Mouse (Mus musculus) embryonic facial prominence, embryonic 15.5 days (tissue): Measurements from ENCODE around the gene Krt1. TPM values are rescaled to one million over a fixed set of nuclear protein-coding genes. Genes with fewer than 3 reads are reported as not detected.

Experiments used
- ATAC-seq: fragments of 200-750 bp; cut with Nextera tagmentation; 2 replicates; pipeline ENCODE4 v1.8.0; 2017; ENCODE audit warnings: low read depth, moderate TSS enrichment; ENCODE audit not compliant: insufficient number of reproducible peaks, low FRiP score, low TSS enrichment
- H3K27ac ChIP-seq: fragments of 300-500 bp; sonication (generic); replicated peaks from 2 replicates; pipeline ENCODE4 v1.5.1; 2015; ENCODE audit warnings: mild to moderate bottlenecking, inconsistent platforms
- H3K27me3 ChIP-seq: fragments of 300-500 bp; sonication (generic); 2 replicates; pipeline ENCODE4 v1.6.1; 2015; ENCODE audit warnings: inconsistent platforms
- H3K36me3 ChIP-seq: fragments of 300-500 bp; sonication (generic); 2 replicates; pipeline ENCODE4 v1.6.1; 2015; ENCODE audit warnings: mild to moderate bottlenecking, inconsistent platforms
- H3K4me1 ChIP-seq: fragments of 300-500 bp; sonication (generic); 2 replicates; pipeline ENCODE4 v1.6.1; 2015; ENCODE audit warnings: inconsistent platforms
- H3K4me2 ChIP-seq: fragments of 300-500 bp; sonication (generic); replicated peaks from 2 replicates; pipeline ENCODE4 v1.6.1; 2015; ENCODE audit warnings: mild to moderate bottlenecking, inconsistent platforms
- H3K4me3 ChIP-seq: fragments of 300-500 bp; sonication (generic); replicated peaks from 2 replicates; pipeline ENCODE4 v1.5.1; 2015; ENCODE audit warnings: mild to moderate bottlenecking, inconsistent platforms
- H3K9ac ChIP-seq: fragments of 300-500 bp; sonication (generic); 2 replicates; pipeline ENCODE4 v1.6.1; 2015; ENCODE audit warnings: inconsistent platforms
- H3K9me3 ChIP-seq: fragments of 300-500 bp; sonication (generic); replicated peaks from 2 replicates; pipeline ENCODE4 v1.6.1; 2016; ENCODE audit warnings: inconsistent platforms
- WGBS: fragments of 180-500 bp; shearing (Covaris S2); methylation state at CpG from one replicate; pipeline ENCODE4 v1.1.7; 2015; 5-methylcytosine and 5-hydroxymethylcytosine counted together
- polyA plus RNA-seq: library from polyadenylated mRNA; unstranded; fragments of >200 nt; fragmentation: Nextera tagmentation; extraction: Ambion mirVana; gene quantifications from 2 replicates; pipeline ENCODE4 v1.2.1, GENCODE M21; 2015

Gene Krt1
- polyA plus RNA-seq, 1 experiment from 2014 or later, result 778 TPM

DNA sequence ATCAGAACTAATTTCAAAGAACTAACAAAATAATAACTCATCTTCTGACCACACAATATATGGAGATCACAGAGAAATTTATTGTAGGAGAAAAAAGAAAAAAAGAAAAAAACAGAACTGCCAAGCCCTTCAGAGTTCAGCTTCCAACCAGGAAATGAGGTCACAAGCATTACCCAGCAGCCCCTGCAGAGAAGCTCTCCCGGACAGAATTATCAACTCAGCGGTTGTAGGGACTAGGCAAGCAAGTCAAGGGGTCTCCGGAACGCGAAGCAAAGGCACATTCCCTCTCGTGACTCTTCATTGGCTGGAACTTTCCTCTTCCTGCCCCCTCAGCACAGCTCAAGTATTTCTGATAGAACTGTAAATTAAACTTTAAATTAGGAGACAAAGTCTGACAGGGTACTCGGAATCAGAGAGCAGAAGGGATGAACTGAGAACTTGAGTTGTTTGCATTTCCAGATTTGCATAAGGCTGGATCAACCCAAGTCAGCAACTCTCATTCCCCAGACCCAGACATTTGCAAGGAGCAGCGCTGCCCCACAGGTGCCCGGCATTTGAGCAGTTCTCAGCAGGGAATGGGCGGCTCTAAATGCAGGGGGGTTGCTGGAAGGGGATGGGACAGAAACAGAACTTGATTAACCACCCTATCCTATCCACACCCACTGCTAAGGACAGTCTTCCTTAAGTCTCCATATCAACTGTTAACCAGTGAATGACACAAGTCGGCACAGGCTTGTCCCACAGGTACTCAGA, 8.3 kb upstream of the Krt1 start:
- Histone ChIP-seq H3K9ac (no peak overlapping the region), H3K4me1 (peaks cover 28% of the 10 kb centered on the region), H3K27me3 (peaks cover 33% of the 10 kb centered on the region), H3K9me3 (no peaks in the 10 kb centered on the region), H3K4me3 (no peak overlapping the region; the same call in 1 of the 2 replicates), H3K36me3 (no peaks in the 10 kb centered on the region), H3K27ac (peak overlapping the region; percentile 68), H3K4me2 (peak overlapping the region; percentile 84)
- 10% methylated on average over 11 of the region's 11 CpGs for WGBS
- no peak for ATAC-seq

DNA sequence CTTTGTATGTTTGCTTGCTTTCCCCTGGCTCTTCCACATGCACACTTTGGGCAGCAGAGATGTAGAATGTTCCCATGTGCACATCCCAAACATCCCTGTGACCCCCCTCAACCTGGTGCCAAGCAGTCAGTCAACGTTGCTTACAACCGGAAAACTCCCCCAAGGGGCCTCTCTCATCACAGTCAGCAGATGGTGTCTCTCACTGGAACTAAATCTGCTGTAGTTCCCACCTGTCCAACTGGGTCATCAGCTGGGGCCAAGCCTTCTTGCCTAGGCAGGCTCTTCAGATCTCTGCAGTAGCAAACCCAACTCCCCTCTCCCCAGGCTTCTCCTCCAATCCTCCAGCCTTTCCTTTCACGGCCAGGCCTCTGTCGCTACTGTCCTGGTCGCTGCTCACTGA, 6.1 kb upstream of the Krt1 start:
- Histone ChIP-seq H3K4me3 (no peak overlapping the region), H3K4me2 (no peak overlapping the region), H3K27ac (peak overlapping the region; percentile 61), H3K36me3 (no peaks in the 10 kb centered on the region), H3K4me1 (peaks cover 28% of the 10 kb centered on the region), H3K27me3 (peaks cover 31% of the 10 kb centered on the region), H3K9ac (no peak overlapping the region), H3K9me3 (no peaks in the 10 kb centered on the region)
- 45% methylated on average over 5 of the region's 5 CpGs for WGBS
- no peak for ATAC-seq

- Histone ChIP-seq H3K4me2 (no peak overlapping the region), H3K4me1 (peaks cover 28% of the 10 kb centered on the region), H3K27ac (peak overlapping the region; percentile 74), H3K36me3 (no peaks in the 10 kb centered on the region), H3K9me3 (no peaks in the 10 kb centered on the region), H3K4me3 (no peak overlapping the region), H3K9ac (no peak overlapping the region), H3K27me3 (peaks cover 22% of the 10 kb centered on the region)
- WGBS, result 46% methylated on average over 3 of the region's 3 CpGs
- ATAC-seq, result no peak
These were observed 5.1 kb upstream of the Krt1 start for GRCm38 (mm10) chr15:101855732-101856131.

GRCm38 (mm10) chr15:101854294-101854693, 3.7 kb upstream of the Krt1 start:
- Histone ChIP-seq H3K4me1 (peaks cover 22% of the 10 kb centered on the region), H3K9ac (no peak overlapping the region), H3K27me3 (peaks cover 10% of the 10 kb centered on the region), H3K9me3 (no peaks in the 10 kb centered on the region), H3K4me3 (no peak overlapping the region), H3K27ac (peak overlapping the region; percentile 74), H3K4me2 (no peak overlapping the region), H3K36me3 (no peaks in the 10 kb centered on the region)
- WGBS, result 4% methylated on average over 5 of the region's 5 CpGs
- 0 out of 2 replicates have a peak, but pooled peaks have one; percentile 26 for ATAC-seq

DNA sequence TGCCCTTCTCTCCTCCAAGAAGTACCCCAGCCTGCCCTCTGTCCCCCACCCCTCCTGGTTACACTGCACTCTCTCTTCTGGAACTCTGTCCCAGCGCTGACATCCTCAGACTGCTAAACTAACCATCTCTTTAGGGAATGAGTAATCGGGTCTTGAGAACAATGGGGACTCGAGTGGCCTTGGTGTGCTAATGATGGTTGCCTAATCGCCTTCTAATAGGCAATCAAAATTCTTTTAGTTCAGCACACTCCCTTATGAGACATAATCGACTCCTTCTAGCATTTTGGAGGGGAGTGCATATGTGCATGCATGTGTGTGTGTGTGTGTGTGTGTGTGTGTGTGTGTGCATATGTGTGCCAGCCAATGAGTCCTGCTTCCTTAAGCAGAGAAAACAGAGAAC, 2.0 kb upstream of the Krt1 start:
- Histone ChIP-seq H3K4me1 (peaks cover 17% of the 10 kb centered on the region; the same call in 1 of the 2 replicates), H3K27me3 (peaks cover 6% of the 10 kb centered on the region), H3K4me2 (no peak overlapping the region), H3K9ac (no peak overlapping the region), H3K9me3 (no peaks in the 10 kb centered on the region), H3K4me3 (no peak overlapping the region), H3K36me3 (no peaks in the 10 kb centered on the region), H3K27ac (no peak overlapping the region)
- no peak for ATAC-seq
- 34% methylated on average over 5 of the region's 5 CpGs for WGBS

DNA sequence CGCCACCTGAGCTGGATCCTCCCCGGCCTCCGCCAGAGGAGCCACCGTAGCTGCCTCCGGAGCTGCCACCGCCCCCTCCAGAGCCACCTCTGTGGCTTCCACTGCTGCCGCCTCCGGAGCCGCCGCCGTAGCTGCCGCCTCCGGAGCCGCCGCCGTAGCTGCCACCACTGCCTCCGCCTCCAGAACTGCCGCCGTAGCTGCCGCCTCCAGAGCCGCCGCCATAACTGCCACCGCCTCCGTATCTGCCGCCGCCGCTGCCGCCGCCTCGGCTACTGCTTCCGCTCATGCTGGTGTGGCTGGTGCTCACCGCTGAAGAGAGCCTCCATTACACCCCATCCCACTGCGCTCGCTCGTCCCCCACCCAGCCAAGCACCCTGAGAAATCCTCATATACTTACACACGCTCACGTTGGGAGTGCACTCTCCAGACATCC, 4.6 kb downstream of the Krt1 start:
- Histone ChIP-seq H3K9me3 (no peaks in the 10 kb centered on the region), H3K9ac (peak overlapping the region; percentile 45; the same call in 1 of the 2 replicates), H3K4me1 (peaks cover 5% of the 10 kb centered on the region; the same call in 1 of the 2 replicates), H3K27me3 (peaks cover 5% of the 10 kb centered on the region; the same call in 1 of the 2 replicates), H3K4me3 (peak overlapping the region; percentile 50), H3K4me2 (peak overlapping the region; percentile 87), H3K27ac (peak overlapping the region; percentile 63; the same call in 1 of the 2 replicates), H3K36me3 (no peaks in the 10 kb centered on the region)
- ATAC-seq, result 0 out of 2 replicates have a peak, but pooled peaks have one; percentile 34
- under 1% methylated on average over 37 of the region's 37 CpGs for WGBS

DNA sequence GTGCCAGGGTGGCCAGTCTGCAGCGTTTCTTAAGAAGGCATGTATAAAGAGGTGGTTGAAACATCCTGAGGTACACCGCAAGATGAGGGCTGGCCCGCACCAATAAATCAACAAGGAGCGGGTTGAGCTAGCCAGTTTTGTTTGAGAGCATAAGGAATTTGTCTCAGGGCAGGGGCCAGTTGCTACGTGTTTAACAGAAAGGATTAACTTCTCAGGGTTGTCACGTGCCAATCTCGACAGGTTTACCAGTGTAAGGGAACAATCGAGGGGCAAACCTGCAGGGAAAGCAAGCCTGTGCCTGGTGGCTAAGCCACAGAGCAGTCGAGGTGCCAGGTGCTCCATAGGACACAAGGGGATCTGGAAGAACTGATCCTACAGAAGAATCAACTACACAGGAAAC, 7.4 kb downstream of the Krt1 start:
- Histone ChIP-seq H3K9ac (no peak overlapping the region), H3K4me3 (no peak overlapping the region), H3K36me3 (no peaks in the 10 kb centered on the region), H3K9me3 (no peaks in the 10 kb centered on the region), H3K4me1 (peaks cover 5% of the 10 kb centered on the region; the same call in 1 of the 2 replicates), H3K27me3 (peaks cover 5% of the 10 kb centered on the region; the same call in 1 of the 2 replicates), H3K27ac (no peak overlapping the region), H3K4me2 (no peak overlapping the region)
- WGBS, result 57% methylated on average over 9 of the region's 9 CpGs
- ATAC-seq, result no peak

DNA sequence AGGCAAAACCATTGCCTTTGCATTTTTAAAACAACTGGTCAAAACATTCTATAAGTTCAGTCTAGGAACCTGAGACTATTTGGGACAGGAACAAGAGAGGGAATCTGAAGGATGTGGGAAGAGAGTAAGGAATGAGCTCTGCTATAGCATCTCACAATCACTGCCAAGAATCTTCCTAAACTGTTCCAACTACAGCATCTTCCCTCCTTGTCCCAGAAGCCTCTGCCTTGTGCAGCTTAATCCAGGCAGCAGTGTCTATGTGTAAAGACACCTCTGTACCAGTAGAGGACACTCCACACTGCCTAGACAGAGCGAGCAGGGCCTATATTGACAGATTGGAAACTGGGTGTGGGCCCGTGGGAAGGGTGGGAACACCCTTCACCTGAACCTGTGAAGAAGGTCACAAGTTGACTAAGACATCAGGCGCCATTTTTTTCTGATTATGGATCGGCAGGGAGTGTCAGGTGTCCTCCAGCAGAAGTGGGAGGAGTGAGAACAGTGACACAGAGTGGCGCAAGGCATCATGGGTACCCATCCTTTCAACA, 15.7 kb downstream of the Krt1 start:
- H3K4me3 ChIP-seq, result no peak overlapping the region

GRCm38 (mm10) chr15:101833131-101833530, 17.5 kb downstream of the Krt1 start:
- Histone ChIP-seq H3K4me2 (no peak overlapping the region), H3K4me1 (no peaks in the 10 kb centered on the region), H3K27ac (no peak overlapping the region), H3K27me3 (no peaks in the 10 kb centered on the region), H3K4me3 (no peak overlapping the region), H3K9me3 (no peaks in the 10 kb centered on the region), H3K9ac (no peak overlapping the region), H3K36me3 (no peaks in the 10 kb centered on the region)
- no peak for ATAC-seq
- WGBS, result 23% methylated on average over 6 of the region's 6 CpGs

More for the DNA sequence above, 15.7 kb downstream of the Krt1 start:
- Histone ChIP-seq H3K27ac (no peak overlapping the region), H3K36me3 (no peaks in the 10 kb centered on the region), H3K9me3 (no peaks in the 10 kb centered on the region), H3K4me2 (no peak overlapping the region), H3K9ac (no peak overlapping the region), H3K4me1 (no peaks in the 10 kb centered on the region), H3K27me3 (no peaks in the 10 kb centered on the region)
- WGBS, result 61% methylated on average over 5 of the region's 5 CpGs
- no peak for ATAC-seq

- H3K4me3 ChIP-seq, result no peak overlapping the region
- 53% methylated on average over 5 of the region's 5 CpGs for WGBS
- no peaks in the 10 kb centered on the region for H3K4me1 ChIP-seq
- no peaks in the 10 kb centered on the region for H3K27me3 ChIP-seq
- ATAC-seq, result no peak
- H3K36me3 ChIP-seq, result no peaks in the 10 kb centered on the region
- no peaks in the 10 kb centered on the region for H3K9me3 ChIP-seq
- no peak overlapping the region for H3K9ac ChIP-seq
- no peak overlapping the region for H3K27ac ChIP-seq
- H3K4me2 ChIP-seq, result no peak overlapping the region
These were observed 21.2 kb downstream of the Krt1 start for GRCm38 (mm10) chr15:101829441-101829840.

- no peak for ATAC-seq
- no peak overlapping the region for H3K4me2 ChIP-seq
- H3K4me3 ChIP-seq, result no peak overlapping the region
- no peak overlapping the region for H3K27ac ChIP-seq
- H3K36me3 ChIP-seq, result no peaks in the 10 kb centered on the region
- 19% methylated on average over 3 of the region's 3 CpGs for WGBS
- no peaks in the 10 kb centered on the region for H3K4me1 ChIP-seq
- no peak overlapping the region for H3K9ac ChIP-seq
- H3K27me3 ChIP-seq, result no peaks in the 10 kb centered on the region
- no peaks in the 10 kb centered on the region for H3K9me3 ChIP-seq
These were observed 28.8 kb downstream of the Krt1 start for GRCm38 (mm10) chr15:101821786-101822185.
